Mouse (Mus musculus): Measurements from ENCODE around the gene Etl4.

Etl4 gene

DNA sequence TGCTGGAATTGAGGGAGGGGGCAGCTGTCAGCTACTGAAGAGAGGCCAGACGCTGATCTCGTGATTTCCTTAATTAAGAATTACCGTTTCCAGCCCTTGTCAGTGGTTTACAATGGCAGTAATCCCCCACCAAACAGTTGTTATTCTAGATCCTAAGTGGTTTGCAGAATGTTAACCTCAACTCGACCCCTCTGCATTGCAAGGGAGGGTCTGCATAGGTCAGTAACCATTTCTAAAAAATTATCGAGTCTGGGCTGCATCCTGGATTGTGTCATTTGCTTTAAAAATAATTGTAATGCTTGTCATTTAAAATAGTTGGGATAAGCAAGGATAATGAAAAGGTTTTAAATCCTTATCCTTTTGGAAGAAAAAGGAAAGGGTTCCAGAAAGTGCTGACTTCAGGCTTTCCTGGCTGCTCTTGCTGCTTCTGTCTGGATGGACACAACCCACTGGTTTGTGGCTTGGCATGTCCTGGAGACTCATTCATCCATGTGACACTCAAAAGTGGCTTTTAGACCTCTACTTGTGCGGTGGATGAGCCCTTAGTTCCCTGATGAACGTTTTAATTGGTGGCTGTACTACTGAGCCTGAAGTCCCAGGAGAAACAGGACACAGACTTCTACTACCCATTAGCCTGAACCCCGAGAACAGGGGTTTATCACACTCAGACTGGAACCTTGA lies 507.5 kb downstream of the Etl4 start:
- H3K36me3 ChIP-seq (ENCODE audit: control insufficient read depth, insufficient read depth, low read length, poor library complexity, severe bottlenecking) = no peaks in the 10 kb centered on the region
- no peak for DNase-seq (ENCODE audit: low read depth, low spot score)
- H3K27me3 ChIP-seq (ENCODE audit: control insufficient read depth, insufficient read depth, low read length, poor library complexity, severe bottlenecking) = no peaks in the 10 kb centered on the region

- Histone ChIP-seq H3K36me3 (ENCODE audit: control insufficient read depth, insufficient read depth, low read length, poor library complexity, severe bottlenecking) (no peaks in the 10 kb centered on the region), H3K27me3 (ENCODE audit: control insufficient read depth, insufficient read depth, low read length, poor library complexity, severe bottlenecking) (no peaks in the 10 kb centered on the region)
- no peak for DNase-seq (ENCODE audit: low read depth, low spot score)
Observed at GRCm38 (mm10) chr2:20417998-20418397, 508.4 kb downstream of the Etl4 start.

- DNase-seq (ENCODE audit: low read depth, low spot score) = no peak
- Histone ChIP-seq H3K27me3 (ENCODE audit: control insufficient read depth, insufficient read depth, low read length, poor library complexity, severe bottlenecking) (no peaks in the 10 kb centered on the region), H3K36me3 (ENCODE audit: control insufficient read depth, insufficient read depth, low read length, poor library complexity, severe bottlenecking) (no peaks in the 10 kb centered on the region)
Observed at GRCm38 (mm10) chr2:20419975-20420374, 510.4 kb downstream of the Etl4 start.

- Histone ChIP-seq H3K27me3 (ENCODE audit: control insufficient read depth, insufficient read depth, low read length, poor library complexity, severe bottlenecking) (no peaks in the 10 kb centered on the region), H3K36me3 (ENCODE audit: control insufficient read depth, insufficient read depth, low read length, poor library complexity, severe bottlenecking) (no peaks in the 10 kb centered on the region)
Observed at GRCm38 (mm10) chr2:20422275-20422674, 512.7 kb downstream of the Etl4 start.

GRCm38 (mm10) chr2:20433656-20434055 lies 524.1 kb downstream of the Etl4 start:
- Histone ChIP-seq H3K27me3 (ENCODE audit: control insufficient read depth, insufficient read depth, low read length, poor library complexity, severe bottlenecking) (no peaks in the 10 kb centered on the region), H3K36me3 (ENCODE audit: control insufficient read depth, insufficient read depth, low read length, poor library complexity, severe bottlenecking) (no peaks in the 10 kb centered on the region)
- DNase-seq (ENCODE audit: low read depth, low spot score) = no peak

More at GRCm38 (mm10) chr2:20422275-20422674, 512.7 kb downstream of the Etl4 start:
- no peak for DNase-seq (ENCODE audit: low read depth, low spot score)

- DNase-seq (ENCODE audit: low read depth, low spot score) = no peak
- H3K36me3 ChIP-seq (ENCODE audit: control insufficient read depth, insufficient read depth, low read length, poor library complexity, severe bottlenecking) = no peaks in the 10 kb centered on the region
- H3K27me3 ChIP-seq (ENCODE audit: control insufficient read depth, insufficient read depth, low read length, poor library complexity, severe bottlenecking) = no peaks in the 10 kb centered on the region
Observed at GRCm38 (mm10) chr2:20435530-20435929, 526.0 kb downstream of the Etl4 start.

DNA sequence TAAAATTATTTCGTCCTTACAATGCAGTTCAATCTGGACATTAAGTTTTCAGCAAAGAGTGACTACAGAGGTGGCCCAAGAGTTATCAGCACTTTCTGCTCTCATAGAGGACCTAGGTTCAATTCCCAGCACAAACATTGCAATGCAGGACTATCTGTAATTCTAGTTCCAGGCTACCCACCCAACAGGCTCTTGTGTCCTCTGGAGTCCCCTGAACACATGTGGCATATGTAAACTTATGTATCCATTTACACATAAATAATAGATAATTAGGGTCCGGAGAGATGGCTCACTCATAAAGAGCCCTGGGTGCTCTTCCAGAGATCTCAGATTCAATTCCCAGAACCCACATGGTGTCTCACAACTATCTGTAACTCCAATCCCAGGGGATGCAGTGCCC lies 533.2 kb downstream of the Etl4 start:
- Histone ChIP-seq H3K36me3 (ENCODE audit: control insufficient read depth, insufficient read depth, low read length, poor library complexity, severe bottlenecking) (no peaks in the 10 kb centered on the region), H3K27me3 (ENCODE audit: control insufficient read depth, insufficient read depth, low read length, poor library complexity, severe bottlenecking) (no peaks in the 10 kb centered on the region)
- DNase-seq (ENCODE audit: low read depth, low spot score) = no peak

GRCm38 (mm10) chr2:20443671-20444440 lies 534.3 kb downstream of the Etl4 start:
- no peaks in the 10 kb centered on the region for H3K27me3 ChIP-seq (ENCODE audit: control insufficient read depth, insufficient read depth, low read length, poor library complexity, severe bottlenecking)
- no peaks in the 10 kb centered on the region for H3K36me3 ChIP-seq (ENCODE audit: control insufficient read depth, insufficient read depth, low read length, poor library complexity, severe bottlenecking)
- no peak for DNase-seq (ENCODE audit: low read depth, low spot score)

GRCm38 (mm10) chr2:20445156-20446155 lies 535.9 kb downstream of the Etl4 start:
- Histone ChIP-seq H3K27me3 (ENCODE audit: control insufficient read depth, insufficient read depth, low read length, poor library complexity, severe bottlenecking) (no peaks in the 10 kb centered on the region), H3K36me3 (ENCODE audit: control insufficient read depth, insufficient read depth, low read length, poor library complexity, severe bottlenecking) (no peaks in the 10 kb centered on the region)
- no peak for DNase-seq (ENCODE audit: low read depth, low spot score)

GRCm38 (mm10) chr2:20446180-20446579 lies 536.6 kb downstream of the Etl4 start:
- Histone ChIP-seq H3K36me3 (ENCODE audit: control insufficient read depth, insufficient read depth, low read length, poor library complexity, severe bottlenecking) (no peaks in the 10 kb centered on the region), H3K27me3 (ENCODE audit: control insufficient read depth, insufficient read depth, low read length, poor library complexity, severe bottlenecking) (no peaks in the 10 kb centered on the region)
- no peak for DNase-seq (ENCODE audit: low read depth, low spot score)

DNA sequence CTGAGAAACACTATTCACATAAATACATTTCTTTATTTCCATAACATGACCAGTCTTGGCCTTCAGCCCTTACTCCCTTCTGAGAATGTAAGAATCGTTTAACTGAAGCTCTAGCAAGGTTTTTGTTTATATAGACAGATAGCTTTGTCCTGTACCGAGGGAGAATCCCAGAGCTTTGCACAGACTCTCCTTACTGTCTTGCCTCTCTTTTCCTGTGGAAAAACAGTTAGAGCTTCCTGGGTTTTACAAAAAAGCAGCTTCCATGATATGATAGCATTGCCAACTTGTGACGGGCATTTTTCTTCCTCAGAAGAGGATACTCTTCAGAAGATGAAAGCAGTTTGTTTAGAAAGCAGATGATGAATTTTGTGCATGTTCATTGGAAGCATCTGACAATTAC lies 541.4 kb downstream of the Etl4 start:
- DNase-seq (ENCODE audit: low read depth, low spot score) = no peak
- H3K36me3 ChIP-seq (ENCODE audit: control insufficient read depth, insufficient read depth, low read length, poor library complexity, severe bottlenecking) = no peaks in the 10 kb centered on the region
- H3K27me3 ChIP-seq (ENCODE audit: control insufficient read depth, insufficient read depth, low read length, poor library complexity, severe bottlenecking) = no peaks in the 10 kb centered on the region; the same call in 1 of the 2 replicates

DNA sequence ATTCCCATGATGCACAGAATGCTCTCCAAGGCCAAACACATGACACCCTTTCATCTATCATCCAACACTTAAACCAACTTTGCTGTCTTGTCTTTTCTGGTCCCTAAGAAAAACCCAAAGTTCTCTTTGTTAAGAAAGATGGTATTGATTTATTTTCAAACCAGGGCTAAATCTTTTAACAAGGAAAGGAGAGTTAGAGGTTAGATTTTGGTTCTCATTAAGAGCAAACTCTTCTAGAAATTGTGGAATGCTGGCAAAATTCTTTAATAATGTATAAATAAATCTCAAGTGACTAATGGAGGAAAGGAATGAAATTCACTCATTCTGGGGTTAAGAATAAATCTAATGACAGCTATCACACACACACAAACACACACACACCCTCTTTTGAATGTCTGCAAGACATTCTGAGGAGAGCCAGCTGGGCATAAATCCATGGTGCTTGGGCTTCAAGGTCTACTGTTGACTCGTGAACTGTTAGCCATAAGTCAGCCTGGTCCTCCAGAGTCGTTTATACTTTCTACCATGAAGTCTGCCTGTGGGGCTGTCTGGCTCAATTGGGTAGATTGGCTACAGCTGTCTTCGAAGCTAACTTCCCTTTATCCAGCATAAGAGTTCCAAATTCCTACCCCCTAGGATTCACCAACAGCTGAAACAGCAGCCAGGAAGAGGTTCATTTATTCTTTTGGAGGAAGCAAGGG lies 544.1 kb downstream of the Etl4 start:
- DNase-seq (ENCODE audit: low read depth, low spot score) = no peak
- Histone ChIP-seq H3K27me3 (ENCODE audit: control insufficient read depth, insufficient read depth, low read length, poor library complexity, severe bottlenecking) (no peaks in the 10 kb centered on the region; the same call in 1 of the 2 replicates), H3K36me3 (ENCODE audit: control insufficient read depth, insufficient read depth, low read length, poor library complexity, severe bottlenecking) (no peaks in the 10 kb centered on the region)

GRCm38 (mm10) chr2:20479199-20479598 lies 569.6 kb downstream of the Etl4 start:
- DNase-seq (ENCODE audit: low read depth, low spot score) = no peak
- Histone ChIP-seq H3K27me3 (ENCODE audit: control insufficient read depth, insufficient read depth, low read length, poor library complexity, severe bottlenecking) (no peaks in the 10 kb centered on the region; the same call in 1 of the 2 replicates), H3K36me3 (ENCODE audit: control insufficient read depth, insufficient read depth, low read length, poor library complexity, severe bottlenecking) (no peaks in the 10 kb centered on the region)

GRCm38 (mm10) chr2:20486137-20486788 lies 576.7 kb downstream of the Etl4 start:
- Histone ChIP-seq H3K27me3 (ENCODE audit: control insufficient read depth, insufficient read depth, low read length, poor library complexity, severe bottlenecking) (no peaks in the 10 kb centered on the region; the same call in 1 of the 2 replicates), H3K36me3 (ENCODE audit: control insufficient read depth, insufficient read depth, low read length, poor library complexity, severe bottlenecking) (no peaks in the 10 kb centered on the region)
- DNase-seq (ENCODE audit: low read depth, low spot score) = no peak

Data from splenic B cell, adult 2 months (primary cell).